Mouse (Mus musculus) cerebellum, adult 11-12 months (tissue): ENCODE data around the gene Fkbp4.

Experiments used
- DNase-seq: peaks from one replicate; pipeline ENCODE4 v3.0.0; 2022

Fkbp4 gene

GRCm38 (mm10) chr6:128436356-128437005, 2.0 kb downstream of the Fkbp4 start:
- DNase-seq = no peak

DNA sequence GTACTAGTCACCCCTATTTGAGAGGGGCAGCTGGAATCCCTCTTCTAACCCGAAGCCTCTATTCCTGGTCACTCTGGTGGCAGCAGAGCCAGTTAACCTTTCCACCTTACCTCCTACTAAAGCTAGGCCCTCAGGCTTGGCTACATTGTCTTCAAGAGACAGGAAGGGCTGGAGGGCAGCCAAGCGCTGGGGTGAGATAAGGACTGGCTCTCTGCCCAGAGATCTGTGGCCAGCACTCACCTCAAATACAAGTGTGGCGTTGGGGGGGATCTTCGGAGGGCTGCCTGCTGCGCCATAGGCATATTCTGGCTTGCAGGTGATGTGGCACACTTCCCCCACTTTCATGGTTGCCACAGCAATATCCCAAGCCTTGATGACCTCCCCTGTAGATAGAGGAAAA, 3.0 kb downstream of the Fkbp4 start:
- DNase-seq = peak; percentile 83

- peak; percentile 81 for DNase-seq
Measured at GRCm38 (mm10) chr6:128433566-128433965, 4.9 kb downstream of the Fkbp4 start.

GRCm38 (mm10) chr6:128432356-128432915, 6.0 kb downstream of the Fkbp4 start:
- DNase-seq = peak; percentile 83

GRCm38 (mm10) chr6:128429826-128430225, 8.7 kb downstream of the Fkbp4 start:
- DNase-seq = no peak

DNA sequence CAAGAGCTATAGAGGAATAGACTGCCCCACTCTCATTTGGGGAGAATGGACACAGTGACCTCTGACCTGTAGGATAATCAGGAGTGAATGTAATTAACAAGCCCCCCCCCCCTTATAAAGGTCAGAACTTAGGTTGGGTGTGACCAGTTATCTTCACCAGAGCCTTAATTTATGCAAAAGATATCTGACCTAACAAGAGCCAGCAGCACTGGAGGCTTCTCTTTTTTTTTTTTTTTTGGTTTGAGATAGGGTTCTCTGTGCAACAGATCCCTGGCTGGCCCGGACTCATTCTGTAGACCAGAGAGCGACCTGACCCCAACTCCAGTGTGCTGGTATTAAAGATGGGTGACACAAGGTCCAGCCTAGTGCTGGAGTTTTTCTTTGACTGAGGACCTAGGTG, 9.2 kb downstream of the Fkbp4 start:
- no peak for DNase-seq

DNA sequence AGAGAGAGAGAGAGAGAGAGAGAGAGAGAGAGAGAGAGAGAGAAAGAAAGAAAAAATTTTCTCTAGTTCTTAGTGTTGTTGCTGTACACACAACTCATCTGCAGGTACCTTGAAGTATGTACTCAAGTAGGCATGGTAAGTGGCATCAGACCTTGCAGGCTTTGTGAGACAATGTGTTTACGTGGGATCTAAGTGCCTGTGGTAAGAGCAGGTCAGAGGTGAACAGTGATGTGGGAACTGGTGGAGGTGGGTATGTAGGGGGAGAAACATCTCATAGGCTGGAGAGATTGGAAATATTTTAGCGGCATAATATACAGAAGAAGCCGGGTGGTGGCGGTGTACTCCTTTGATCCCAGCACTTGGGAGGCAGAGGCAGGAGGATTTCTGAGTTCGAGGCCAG, 10.9 kb downstream of the Fkbp4 start:
- no peak for DNase-seq

DNA sequence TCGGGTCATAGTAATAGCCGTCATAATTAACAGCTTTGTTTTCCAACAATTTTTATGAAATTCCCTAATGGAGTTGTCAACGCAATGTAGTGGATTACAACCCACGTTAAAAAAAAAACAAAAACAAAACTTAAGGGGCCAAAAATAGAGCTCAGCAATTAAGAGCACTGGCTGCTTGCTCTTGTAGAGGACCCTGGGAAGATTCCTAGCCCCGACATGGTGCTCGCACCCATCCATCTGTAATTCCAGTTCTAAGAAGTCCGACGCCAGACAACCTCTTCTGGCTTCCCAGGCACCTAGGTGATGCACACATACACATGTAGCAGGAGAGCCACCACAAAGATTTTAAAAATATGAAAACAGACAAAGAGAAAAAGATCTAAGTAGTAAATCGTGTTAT, 13.4 kb downstream of the Fkbp4 start:
- DNase-seq = peak; percentile 54

- peak; percentile 97 for DNase-seq
Measured at GRCm38 (mm10) chr6:128424269-128425019, 14.0 kb downstream of the Fkbp4 start, which contains the start of gene Itfg2. TSS of gene Itfg2 (minus strand) at chr6:128424931.

- peak; percentile 51 for DNase-seq
Measured at GRCm38 (mm10) chr6:128423496-128424268, 14.8 kb downstream of the Fkbp4 start.

GRCm38 (mm10) chr6:128421480-128421879, 17.0 kb downstream of the Fkbp4 start:
- no peak for DNase-seq

- DNase-seq = no peak
Measured at GRCm38 (mm10) chr6:128421036-128421435, 17.4 kb downstream of the Fkbp4 start.

DNA sequence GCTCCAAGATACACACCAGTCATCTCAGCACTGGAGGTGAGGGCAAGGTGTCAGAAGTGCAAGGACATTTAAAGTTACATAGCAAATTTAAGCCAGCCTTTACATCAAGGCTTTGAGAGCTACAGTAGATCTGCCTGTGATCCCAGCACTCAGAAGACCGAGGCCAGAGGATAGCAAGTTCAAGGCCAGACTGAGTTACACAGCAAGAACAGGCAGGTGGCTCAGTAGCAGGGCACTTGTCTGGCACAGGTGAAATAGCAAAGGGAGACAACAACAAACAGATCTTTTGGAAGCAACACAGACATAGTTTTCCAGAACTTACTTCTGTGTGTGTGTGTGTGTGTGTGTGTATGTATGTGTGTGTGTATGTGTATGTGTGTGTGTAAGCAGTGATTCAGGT, 20.4 kb downstream of the Fkbp4 start:
- no peak for DNase-seq

DNA sequence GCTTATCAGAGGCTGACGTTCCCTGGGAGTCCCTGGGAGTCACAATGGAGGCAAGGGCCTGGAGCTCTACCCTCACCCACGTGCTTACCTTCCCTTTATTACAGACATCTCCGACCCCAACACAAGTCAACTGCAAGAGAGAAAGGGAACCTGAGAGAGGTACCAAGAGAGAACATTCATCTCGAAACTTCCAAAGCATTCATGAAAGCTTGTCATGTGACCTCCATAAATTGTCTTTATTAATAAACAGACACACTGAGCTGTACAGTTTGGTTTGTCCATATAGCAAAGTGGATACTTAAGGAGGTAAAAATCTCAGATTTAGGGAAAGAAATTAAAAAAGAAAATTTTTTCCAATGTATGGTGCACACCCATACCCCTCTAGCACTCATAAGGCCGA, 22.3 kb downstream of the Fkbp4 start:
- no peak for DNase-seq

- DNase-seq = peak; percentile 69
Measured at GRCm38 (mm10) chr6:128411115-128411514, 27.4 kb downstream of the Fkbp4 start.

DNA sequence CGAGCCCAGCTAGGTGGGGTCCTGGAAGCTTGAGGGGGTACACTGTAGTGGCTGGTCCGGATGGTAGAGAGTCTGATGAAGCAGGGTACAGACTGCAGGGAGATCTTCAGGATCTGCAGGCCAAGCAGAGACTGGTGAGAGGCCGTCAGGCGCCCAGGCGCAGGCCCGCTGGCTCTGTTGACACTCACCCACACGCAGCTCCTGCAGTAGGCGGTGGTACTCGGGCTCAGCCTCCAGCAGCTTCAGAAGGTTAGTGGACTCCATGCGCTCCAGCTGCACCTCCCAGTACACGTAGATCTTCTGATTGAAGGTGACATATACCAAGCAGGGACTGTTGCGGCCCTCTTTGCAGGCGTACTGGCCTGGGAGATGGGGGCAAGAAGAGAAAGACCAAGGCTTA, 28.2 kb downstream of the Fkbp4 start:
- no peak for DNase-seq

DNA sequence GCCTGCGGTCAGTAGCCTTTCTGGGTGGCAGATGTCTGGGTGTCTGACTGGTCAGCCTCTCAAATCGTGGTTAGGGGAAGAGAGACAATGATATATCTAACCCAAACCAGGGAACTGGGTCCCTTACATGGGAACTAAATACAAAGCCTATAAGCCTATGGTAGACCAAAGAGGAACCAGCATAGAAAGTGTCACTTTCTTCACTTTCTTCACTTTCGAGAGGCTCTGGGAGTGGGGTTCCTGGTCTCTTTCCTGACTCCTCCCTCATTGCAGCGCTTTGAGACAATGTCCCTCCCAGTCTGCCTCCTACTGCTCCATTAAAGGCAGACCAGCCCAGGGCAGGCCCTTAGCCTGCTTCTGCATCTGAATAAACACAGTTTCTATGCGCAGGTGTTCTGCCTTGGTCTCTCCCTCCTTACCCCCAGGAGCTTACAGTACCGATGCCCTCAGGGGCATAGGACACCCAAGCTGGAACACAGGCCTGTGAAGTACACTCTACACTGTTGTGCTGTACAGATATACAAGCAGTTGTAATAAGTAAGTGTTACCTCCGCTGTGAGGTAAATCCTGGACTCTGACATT, 29.8 kb downstream of the Fkbp4 start:
- no peak for DNase-seq

GRCm38 (mm10) chr6:128404708-128405107, 33.8 kb downstream of the Fkbp4 start:
- DNase-seq = no peak

DNA sequence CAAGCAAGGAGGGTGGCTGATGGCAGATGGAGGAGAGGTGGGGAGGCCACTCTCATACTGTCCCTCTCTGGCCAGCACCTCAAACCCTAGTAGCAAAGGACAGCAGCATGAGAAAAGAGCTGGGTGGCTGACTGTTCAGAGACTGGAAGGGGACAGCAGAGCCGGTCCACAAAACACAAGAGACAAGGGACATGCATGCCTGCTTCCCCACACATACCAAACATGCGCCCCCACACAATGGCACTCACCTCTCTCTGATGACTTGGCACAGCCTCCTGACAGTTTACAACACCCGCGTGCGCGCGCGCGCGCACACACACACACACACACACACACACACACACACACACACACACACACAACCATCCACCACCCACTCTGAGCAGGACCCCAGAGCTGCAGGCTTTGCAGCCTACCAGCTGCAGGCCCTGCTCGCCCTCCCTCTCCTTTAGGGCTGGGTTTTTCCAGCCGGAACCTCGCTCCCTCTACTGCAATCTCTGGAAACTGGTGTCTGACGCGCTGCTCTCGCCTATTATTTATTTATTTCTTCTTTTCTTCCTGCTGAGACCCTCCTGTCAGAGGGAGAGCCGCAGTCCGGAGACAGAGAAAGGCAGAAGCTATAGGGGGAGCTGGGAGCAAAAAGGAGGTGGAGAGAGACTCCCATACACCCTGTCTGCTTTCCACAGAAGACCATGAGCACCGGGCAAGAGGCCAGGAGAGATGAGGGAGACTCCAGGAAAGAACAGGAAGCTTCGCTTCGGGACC, 38.9 kb downstream of the Fkbp4 start:
- DNase-seq = peak; percentile 78

- DNase-seq = no peak
Measured at GRCm38 (mm10) chr6:128398996-128399395, 39.5 kb downstream of the Fkbp4 start, which contains the start of gene Nrip2. TSS of gene Nrip2 (plus strand) at chr6:128399296.

DNA sequence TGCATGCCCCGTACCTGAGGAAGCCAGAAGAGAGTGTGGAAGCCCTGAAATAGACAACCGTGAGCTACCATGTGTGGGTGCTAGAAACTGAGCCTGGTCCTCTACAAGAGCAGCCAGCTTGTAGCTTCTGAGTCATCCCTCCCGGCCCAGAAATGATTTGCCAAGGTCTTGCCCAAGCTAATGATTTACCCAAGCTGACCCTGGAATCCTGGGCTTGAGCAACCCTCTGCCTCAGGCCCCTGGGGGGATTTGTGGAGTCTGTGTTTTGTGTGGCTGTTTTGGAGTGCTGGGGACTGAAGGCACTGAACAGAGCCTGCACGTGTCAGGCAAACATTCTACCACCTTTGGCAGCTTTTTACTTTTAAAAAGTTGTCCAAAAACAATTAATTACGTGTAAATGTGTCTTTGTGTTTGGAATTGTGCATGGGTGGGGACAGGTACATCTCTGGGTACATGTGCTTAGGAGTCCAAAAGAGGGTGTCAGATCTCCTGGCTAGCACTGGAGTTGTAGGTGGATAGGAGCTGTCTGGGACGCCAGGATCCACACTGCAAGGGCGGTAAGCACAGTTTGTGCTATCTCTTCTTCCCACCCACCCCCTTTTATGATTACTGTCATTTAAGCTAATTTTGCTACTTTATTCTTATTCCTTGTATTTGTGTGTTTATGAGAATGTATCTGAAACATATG, 40.8 kb downstream of the Fkbp4 start:
- no peak for DNase-seq

DNA sequence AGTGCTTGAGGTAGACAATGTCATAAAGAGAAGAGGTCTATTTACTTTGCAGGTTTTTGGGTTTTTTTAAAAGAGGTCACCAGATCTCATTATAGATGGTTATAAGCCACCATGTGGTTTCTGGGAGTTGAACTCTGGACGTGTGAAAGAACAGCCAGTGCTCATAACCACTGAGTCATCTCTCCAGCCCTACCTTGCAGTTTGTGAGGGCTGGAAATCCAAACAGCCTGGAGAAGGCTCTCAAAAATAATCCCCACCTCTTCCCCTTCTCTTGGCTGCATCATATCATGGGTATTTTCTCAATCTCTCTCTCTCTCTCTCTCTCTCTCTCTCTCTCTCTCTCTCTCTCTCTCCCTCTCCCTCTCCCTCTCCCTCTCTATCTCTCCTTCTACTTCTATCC, 47.8 kb downstream of the Fkbp4 start:
- no peak for DNase-seq
